Mouse (Mus musculus) mouse trophoblast stem cell (cell line): ENCODE measurements around the gene Arhgap1.

Experiments used
- in situ Hi-C, 2 experiments: fragments of 300-500 bp; cut with MseI, MboI; formaldehyde crosslinking; loops; 2 replicates in 1 of 2; 3 replicates in 1 of 2; pipeline ENCODE4 v1.15.1; 2025

Arhgap1 gene

DNA sequence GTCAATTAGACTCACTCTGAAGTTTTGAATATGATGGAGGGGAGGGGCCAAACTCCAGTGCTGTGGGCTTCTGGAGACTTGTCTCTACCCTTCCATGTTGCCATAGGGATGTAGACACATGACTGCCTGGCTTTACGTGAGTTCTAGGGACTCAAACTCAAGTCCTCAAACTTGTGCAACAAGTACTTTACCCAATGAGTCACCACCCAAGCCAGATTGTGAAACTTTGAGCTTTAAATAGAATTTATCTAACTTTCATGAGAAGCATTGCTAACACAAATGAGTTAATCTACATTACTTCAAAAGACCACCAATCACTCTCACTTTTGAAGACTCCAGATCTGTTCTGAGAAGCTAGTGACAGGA is 46.5 kb downstream of the Arhgap1 start:
- in situ Hi-C loops: no loop called here

DNA sequence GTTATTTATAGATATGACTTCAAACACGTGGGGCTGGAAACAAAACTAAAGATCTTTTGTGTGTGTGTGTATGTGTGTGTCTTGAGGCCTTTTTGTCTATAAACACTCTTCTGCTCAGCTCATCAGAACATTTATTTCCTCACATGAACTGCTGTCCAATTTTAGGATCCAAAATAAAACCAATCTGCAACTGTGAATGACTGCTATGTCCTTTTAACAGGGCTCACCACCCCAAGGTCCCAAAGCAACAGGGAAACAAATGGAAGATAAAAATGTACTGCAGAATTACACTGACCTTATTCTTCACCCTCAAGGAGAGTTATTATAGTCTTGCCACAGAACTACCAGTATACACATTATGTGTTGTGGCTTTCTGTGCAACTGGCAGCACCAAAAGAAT is 49.6 kb downstream of the Arhgap1 start:
- in situ Hi-C loops: no loop called here

DNA sequence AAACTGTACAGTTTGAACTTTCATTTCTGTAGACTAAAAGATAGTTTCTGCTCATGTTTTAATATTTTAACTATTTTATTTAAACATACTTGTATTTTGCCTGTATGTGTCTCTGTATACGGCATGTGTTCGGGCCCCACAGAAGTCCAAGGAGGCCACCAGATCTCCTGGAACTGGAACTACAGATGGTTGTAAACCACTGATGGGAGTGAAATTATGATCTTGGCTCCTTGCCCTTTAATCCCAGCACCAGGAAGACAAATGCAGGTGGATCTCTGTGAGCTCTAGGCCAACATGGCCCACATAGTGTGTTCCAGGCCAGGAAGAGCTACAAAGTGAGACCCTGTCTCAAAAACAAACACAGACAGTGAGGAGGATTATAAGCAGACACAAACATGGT is 51.7 kb downstream of the Arhgap1 start:
- in situ Hi-C loops: no loop called here

DNA sequence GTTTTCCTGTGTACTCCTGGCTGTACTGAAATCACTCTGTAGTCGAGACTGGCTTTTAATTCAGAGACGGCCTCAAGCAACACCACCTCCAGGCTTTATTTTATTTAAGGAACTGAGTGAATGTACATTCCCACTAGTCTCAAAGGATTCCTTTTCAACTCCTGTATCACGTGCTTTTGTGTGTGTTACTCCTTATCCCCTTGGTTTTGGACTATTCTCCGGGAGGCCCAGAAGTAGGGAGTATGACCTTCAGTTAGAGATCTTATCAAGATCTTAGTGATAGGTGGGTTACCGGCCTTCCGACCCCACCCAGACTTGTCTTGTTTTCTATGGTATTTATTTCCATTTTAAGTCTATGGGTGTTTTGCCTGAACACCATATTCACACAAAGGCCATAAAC is 56.1 kb downstream of the Arhgap1 start:
- in situ Hi-C loops: no loop called here

DNA sequence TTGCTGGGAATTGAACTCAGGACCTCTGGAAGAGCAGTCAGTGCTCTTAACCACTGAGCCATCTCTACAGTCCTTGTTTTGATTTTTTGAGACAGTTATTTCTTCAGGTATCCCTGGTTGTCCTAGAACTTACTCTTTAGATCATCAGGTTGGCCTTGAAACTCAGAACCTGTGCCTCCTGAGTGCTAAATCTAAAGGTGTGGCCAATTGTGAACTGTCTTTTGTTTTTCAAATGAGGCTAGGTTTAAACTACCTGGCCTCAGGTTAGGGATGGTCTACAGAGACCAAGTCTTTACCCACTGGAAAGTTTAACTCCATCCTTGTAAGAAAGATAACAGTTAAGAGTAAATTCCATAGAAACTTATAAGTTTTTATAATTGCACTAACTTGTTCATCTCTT is 56.8 kb downstream of the Arhgap1 start:
- in situ Hi-C loops: no loop called here

DNA sequence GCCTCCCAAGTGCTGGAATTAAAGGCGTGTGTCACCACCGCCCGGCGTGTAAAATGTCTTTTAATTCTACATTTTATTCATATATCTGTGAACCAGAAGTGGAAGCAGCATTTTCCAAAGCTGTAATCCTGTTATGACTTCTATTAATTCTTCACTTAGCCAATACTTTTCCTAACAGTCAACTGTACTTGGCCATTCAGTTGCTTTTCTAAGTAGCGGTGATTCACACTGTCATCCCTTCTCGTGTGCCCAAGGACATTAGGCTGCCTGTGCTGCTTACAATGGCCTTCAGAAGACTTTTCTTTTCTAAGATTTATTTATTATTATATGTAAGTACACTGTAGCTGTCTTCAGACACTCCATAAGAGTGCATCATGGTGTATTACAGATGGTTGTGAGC is 58.7 kb downstream of the Arhgap1 start:
- in situ Hi-C loops: no loop called here

DNA sequence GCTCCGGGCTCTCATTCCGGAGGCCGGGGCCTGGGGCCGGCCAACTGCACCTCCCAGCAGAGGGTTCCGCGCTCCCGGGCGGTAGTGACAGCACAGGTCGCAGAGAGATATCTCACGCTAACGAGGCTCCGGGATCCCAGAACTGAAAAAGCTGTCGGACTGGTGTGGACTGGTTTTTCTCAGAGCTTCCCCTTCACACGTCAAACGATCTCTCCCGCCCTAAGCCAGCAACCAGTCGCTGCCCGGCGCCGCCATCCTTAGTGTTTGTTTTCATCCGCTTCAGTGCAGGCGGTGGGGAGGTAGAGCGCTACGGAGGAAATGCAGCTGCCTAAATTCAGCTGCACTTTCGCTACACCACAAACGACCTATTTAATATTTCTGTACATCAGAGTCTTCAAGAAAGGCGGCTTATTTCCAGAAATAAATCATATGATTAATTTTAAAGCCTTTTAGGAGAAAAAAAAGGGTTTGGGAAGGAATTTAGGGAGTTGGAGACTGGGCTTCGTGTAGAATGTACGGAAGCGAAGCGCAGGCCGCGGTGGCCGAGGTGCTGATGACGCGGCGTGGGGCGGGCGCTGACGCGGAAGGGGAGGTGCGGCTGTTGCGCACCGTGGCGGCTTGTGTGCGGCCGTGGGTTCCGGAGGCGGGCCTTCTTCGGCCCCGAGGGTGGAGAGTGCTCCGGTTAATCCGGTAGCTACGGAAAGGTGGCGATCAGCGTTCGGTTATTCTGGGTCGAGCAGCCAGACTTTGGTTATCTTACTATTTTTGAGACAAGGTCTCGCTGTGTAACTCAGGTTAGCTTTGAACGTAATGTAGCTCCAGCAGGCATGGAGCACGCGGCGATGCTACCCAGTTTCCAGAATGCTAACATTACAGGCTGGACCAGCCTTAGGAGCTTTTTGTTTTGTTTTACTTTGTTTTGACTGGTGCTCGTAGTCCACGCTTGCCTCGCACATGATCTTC is 60.9 kb downstream of the Arhgap1 start, which contains the start of the genes Atg13 and Harbi1:
TSS of gene Atg13 (minus strand) at position 305 of the 963 bp plus-strand sequence.
TSS of gene Harbi1 (plus strand) at position 581 of the 963 bp plus-strand sequence.
- in situ Hi-C loops: no loop called here

DNA sequence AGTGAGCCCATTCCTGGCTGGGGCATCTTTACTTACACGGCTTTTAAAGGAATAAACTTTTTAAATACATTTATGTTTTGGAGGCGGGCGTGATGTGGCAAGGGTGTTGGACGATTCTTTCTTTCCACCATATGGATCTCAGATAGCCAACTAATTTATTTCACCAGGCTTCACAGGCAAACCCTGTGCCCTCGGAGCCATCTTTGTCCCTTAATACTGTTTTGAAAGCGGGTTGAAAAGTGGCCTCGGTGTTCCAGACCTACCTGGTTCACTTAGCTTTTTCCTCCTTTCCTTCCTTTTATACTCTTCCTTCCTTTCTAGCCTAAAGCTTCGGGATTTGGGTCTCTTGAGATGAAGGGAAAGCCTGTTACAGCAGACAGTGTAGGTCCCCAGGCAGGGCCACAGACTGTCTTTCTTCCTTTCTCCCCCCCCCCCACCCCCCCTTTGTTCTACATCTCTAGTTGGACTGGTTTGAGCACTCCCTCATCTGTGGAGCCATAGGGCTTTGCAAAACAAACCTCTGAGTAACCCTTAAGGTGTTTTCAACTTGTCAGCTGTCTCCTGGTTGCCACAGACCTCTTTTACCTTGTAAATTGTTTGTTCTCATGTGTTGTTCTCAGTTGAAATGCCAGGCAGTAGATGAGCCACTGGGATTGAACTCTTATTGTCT is 61.7 kb downstream of the Arhgap1 start:
- in situ Hi-C loops: no loop called here

DNA sequence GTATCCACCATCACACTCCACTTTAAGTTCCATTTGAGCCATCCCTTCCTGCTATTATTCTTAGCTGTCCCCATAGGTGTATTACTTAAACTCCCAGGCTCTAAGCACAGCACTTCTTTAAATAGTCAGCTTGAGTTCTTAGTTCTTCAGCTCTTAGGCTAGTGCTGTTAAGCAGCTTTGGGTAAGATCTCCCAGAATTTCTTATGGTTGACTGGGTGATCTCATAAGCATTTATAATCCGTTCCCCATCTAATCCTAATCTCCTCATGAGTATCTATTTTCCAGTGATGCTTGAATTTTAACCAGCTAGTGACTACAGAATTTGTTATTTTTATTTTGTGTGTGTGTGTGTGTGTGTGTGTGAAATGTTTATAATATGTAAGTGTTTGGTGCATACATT is 65.3 kb downstream of the Arhgap1 start:
- in situ Hi-C loops: no loop called here

DNA sequence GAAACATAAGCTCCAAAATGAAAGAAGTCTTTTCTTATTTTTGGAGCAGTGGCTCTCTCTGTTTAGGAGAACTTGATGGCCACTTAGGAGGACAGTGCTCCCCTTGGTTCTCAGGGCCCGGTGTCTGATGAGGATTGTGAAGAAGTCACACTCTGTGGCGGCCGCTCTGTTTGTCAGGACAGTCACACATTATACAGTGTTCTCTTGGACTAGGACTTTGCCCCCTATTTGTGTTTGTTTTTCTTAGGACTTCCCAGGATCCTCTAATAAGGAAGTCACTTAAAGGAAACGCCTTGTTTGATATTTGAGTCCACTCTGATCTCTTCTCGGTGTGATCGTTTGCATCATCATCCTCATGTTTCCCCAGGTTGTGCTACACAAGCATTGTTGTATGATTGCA is 68.6 kb downstream of the Arhgap1 start:
- in situ Hi-C loops: no loop called here
